Mouse (Mus musculus): ENCODE data around the gene Chst12. TPM values are rescaled to one million over a fixed set of nuclear protein-coding genes. Genes with fewer than 3 reads are reported as not detected.
"Not testable (repeated sequence)": the region's sequence is repeated elsewhere in the genome, so short reads cannot be mapped to it uniquely, and the experiment has no call there.

The Chst12 gene
- polyA plus RNA-seq (2014; fragmentation: Nextera tagmentation; extraction: Ambion mirVana) = 9.7 and 10.8 TPM in 2 replicates

DNA sequence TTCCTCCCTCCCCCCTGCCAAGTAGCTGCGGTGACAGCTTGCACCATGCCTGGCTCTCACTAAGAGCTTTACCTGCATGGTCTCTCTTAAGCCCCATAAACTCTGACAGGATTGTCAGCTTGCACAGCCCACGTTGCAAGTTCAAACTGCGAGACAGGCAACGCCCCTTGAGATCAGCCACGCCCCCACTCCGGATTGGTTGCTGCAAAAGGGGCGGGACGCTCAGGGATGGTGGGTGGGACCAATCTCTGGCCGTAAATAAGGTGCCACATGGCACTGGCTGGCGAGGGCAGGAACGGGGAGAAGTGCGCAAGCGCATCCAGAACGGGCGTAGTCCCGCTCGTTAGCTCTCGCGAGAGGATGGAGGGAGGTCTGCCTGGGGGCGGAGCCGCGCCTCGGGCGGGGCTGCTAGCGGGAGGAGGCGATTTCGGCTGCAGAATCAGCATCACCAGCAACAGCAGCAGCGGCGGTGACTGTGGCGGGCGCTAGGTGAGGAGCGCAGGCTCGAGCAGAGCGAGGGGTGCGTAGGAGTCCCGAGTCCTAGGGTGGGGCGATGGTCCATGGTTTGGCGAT lies at the start of gene Chst12:
TSS of gene Chst12 (plus strand) at position 343 of the 573 bp plus-strand sequence.
- ATAC-seq (ENCODE audit: low FRiP score) (peak; percentile 95), DNase-seq (ENCODE audit: low spot score) (peak; percentile 99)
- peaks cover 9% of the 10 kb centered on the region for H3K4me1 ChIP-seq (replicated peaks; ENCODE audit: control insufficient read depth, insufficient read depth, low read length)
- peak within 1 kb of the TSS; percentile 60 for H3K4me2 ChIP-seq (replicated peaks; ENCODE audit: low read depth, low read length)
- no peaks in the 10 kb centered on the region for H3K36me3 ChIP-seq (ENCODE audit: control insufficient read depth, insufficient read depth, low read length)
- no peaks in the 10 kb centered on the region for H3K27me3 ChIP-seq (ENCODE audit: control insufficient read depth, insufficient read depth, low read length)
- no peaks in the 10 kb centered on the region for H3K9me3 ChIP-seq (ENCODE audit: control insufficient read depth, low read length)
- peak within 1 kb of the TSS; percentile 51; the same call in 1 of the 2 replicates for H3K27ac ChIP-seq (ENCODE audit: low read depth, low read length)
- WGBS = under 1% methylated on average over 38 of the region's 38 CpGs
- peak within 1 kb of the TSS; percentile 56 for H3K4me3 ChIP-seq (ENCODE audit: low read depth, low read length)
- H3K9ac ChIP-seq (ENCODE audit: low read depth, low read length) = peak within 1 kb of the TSS; percentile 74

DNA sequence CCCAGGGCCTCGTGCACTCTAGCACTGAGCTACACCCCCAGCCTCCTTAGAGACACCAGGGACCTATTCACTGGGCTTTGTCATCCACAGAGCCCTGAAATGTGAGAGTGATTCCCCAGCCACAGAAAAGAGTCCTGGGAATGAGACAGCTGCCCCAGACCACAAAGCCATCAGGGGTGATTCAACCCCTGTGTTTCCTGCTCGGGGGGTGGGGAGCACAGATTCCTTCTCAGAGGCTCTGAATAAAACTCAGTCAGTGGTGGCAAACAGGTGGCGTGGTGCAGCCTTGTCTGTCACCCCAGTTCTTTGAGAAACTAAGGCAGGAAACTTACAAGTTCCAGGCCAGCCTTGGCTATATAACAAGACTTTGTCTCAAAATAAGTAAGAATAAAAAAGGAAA lies 43.9 kb upstream of the Chst12 start:
- H3K27me3 ChIP-seq (ENCODE audit: control insufficient read depth, insufficient read depth, low read length) = no peaks in the 10 kb centered on the region
- 70% methylated on average over 3 of the region's 3 CpGs for WGBS
- no peak for DNase-seq (ENCODE audit: low spot score)
- no peak overlapping the region for H3K4me3 ChIP-seq (ENCODE audit: low read depth, low read length)
- H3K4me2 ChIP-seq (replicated peaks; ENCODE audit: low read depth, low read length) = no peak overlapping the region
- H3K36me3 ChIP-seq (ENCODE audit: control insufficient read depth, insufficient read depth, low read length) = no peaks in the 10 kb centered on the region
- no peaks in the 10 kb centered on the region for H3K4me1 ChIP-seq (replicated peaks; ENCODE audit: control insufficient read depth, insufficient read depth, low read length)
- ATAC-seq (ENCODE audit: low FRiP score) = no peak
- no peak overlapping the region for H3K27ac ChIP-seq (ENCODE audit: low read depth, low read length)
- H3K9ac ChIP-seq (ENCODE audit: low read depth, low read length) = no peak overlapping the region
- H3K9me3 ChIP-seq (ENCODE audit: control insufficient read depth, low read length) = no peaks in the 10 kb centered on the region

DNA sequence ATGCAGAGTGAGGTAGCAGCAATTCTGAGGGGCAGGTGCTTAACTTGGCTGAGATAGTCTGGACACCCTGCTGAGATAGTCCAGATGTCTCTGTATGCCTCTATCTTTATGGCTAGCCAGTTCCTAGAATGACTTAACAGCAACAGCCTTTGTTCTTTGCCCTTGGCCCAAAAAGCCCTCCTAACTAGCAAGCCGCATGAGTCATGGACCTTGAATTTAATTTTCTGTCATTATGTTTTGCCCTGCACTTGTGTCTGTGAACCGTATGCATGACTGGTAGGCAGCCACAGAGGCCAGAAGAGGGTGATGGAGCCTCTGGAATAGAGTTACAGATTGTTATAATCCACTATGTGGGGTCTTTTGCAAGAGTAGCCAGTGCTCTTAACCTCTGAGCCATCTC lies 42.2 kb upstream of the Chst12 start:
- H3K9ac ChIP-seq (ENCODE audit: low read depth, low read length); H3K27me3 ChIP-seq (ENCODE audit: control insufficient read depth, insufficient read depth, low read length); H3K36me3 ChIP-seq (ENCODE audit: control insufficient read depth, insufficient read depth, low read length); ATAC-seq (ENCODE audit: low FRiP score); H3K4me3 ChIP-seq (ENCODE audit: low read depth, low read length); H3K4me1 ChIP-seq (replicated peaks; ENCODE audit: control insufficient read depth, insufficient read depth, low read length); H3K9me3 ChIP-seq (ENCODE audit: control insufficient read depth, low read length); H3K27ac ChIP-seq (ENCODE audit: low read depth, low read length); DNase-seq (ENCODE audit: low spot score); H3K4me2 ChIP-seq (replicated peaks; ENCODE audit: low read depth, low read length): not testable (repeated sequence)
- 90% methylated on average over 2 of the region's 2 CpGs for WGBS

DNA sequence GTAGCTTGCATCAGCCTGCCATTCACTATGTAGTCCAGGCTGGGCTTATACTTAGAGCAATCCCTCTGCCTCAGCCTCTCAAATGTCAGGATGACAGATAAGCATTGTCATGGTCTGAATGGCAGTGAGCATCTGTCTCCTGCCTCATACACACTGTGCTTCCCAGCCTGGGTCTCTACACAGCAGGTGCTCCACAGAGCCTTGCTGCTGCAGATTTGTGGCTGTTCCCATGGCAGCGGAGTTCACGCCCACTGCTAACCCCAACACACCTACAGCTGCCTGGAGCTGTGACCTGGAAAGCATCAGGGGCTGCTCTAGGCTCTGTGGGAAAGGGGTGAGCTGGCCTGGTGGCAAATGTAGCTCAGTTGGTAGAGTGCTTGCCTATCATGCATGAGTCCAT lies 40.4 kb upstream of the Chst12 start:
- Histone ChIP-seq H3K4me1 (replicated peaks; ENCODE audit: control insufficient read depth, insufficient read depth, low read length) (no peaks in the 10 kb centered on the region), H3K9me3 (ENCODE audit: control insufficient read depth, low read length) (no peaks in the 10 kb centered on the region), H3K4me2 (replicated peaks; ENCODE audit: low read depth, low read length) (no peak overlapping the region), H3K27me3 (ENCODE audit: control insufficient read depth, insufficient read depth, low read length) (no peaks in the 10 kb centered on the region), H3K4me3 (ENCODE audit: low read depth, low read length) (no peak overlapping the region), H3K27ac (ENCODE audit: low read depth, low read length) (no peak overlapping the region), H3K36me3 (ENCODE audit: control insufficient read depth, insufficient read depth, low read length) (no peaks in the 10 kb centered on the region), H3K9ac (ENCODE audit: low read depth, low read length) (no peak overlapping the region)
- DNase-seq (ENCODE audit: low spot score) (no peak), ATAC-seq (ENCODE audit: low FRiP score) (no peak)
- WGBS = 74% methylated on average over 2 of the region's 2 CpGs

DNA sequence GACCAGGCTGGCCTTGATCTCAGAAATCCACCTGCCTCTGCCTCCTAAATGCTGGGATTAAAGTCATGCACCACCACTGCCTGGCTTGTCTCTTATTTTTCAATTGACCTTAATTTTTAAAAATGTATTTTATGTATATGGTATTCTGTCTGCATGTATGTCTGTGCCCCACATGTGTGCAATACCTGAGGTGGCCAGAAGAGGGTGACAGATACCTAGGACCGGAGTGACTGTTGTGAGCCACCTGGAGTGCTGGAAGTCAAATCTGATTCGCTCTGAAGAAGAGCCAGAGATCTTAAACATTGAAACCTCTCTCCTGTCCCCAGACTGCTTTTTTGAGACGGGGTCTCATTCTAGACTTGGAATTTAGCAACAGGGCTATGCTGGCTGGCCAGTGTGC lies 33.0 kb upstream of the Chst12 start:
- Histone ChIP-seq H3K9me3 (ENCODE audit: control insufficient read depth, low read length) (no peaks in the 10 kb centered on the region), H3K4me3 (ENCODE audit: low read depth, low read length) (no peak overlapping the region), H3K27ac (ENCODE audit: low read depth, low read length) (no peak overlapping the region), H3K9ac (ENCODE audit: low read depth, low read length) (no peak overlapping the region), H3K27me3 (ENCODE audit: control insufficient read depth, insufficient read depth, low read length) (no peaks in the 10 kb centered on the region), H3K4me2 (replicated peaks; ENCODE audit: low read depth, low read length) (no peak overlapping the region), H3K4me1 (replicated peaks; ENCODE audit: control insufficient read depth, insufficient read depth, low read length) (no peaks in the 10 kb centered on the region), H3K36me3 (ENCODE audit: control insufficient read depth, insufficient read depth, low read length) (no peaks in the 10 kb centered on the region)
- ATAC-seq (ENCODE audit: low FRiP score) (no peak), DNase-seq (ENCODE audit: low spot score) (no peak)
- WGBS = 80% methylated on average over 3 of the region's 3 CpGs

DNA sequence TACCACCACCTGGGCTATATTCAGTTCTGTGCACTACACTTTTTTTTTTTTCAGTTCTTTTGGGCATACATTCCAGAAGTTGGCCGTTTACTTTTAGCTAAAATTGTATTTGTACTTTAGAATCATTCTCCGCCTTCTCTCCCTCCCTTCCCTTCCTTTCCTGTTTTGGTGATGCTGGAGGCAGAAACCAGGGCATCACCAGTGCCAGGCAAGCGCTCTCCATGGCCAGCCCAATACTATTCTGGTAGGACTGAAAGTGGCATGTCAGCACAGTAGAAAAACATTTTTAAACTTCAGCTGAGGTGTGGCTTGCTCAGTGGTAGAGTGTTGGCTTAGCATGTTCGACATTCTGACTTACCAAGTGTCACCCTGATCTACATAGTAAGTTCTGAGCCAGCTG lies 23.9 kb upstream of the Chst12 start:
- no peak for DNase-seq (ENCODE audit: low spot score)
- Histone ChIP-seq H3K9me3 (ENCODE audit: control insufficient read depth, low read length) (no peaks in the 10 kb centered on the region), H3K27me3 (ENCODE audit: control insufficient read depth, insufficient read depth, low read length) (no peaks in the 10 kb centered on the region), H3K36me3 (ENCODE audit: control insufficient read depth, insufficient read depth, low read length) (no peaks in the 10 kb centered on the region), H3K4me1 (replicated peaks; ENCODE audit: control insufficient read depth, insufficient read depth, low read length) (no peaks in the 10 kb centered on the region), H3K9ac (ENCODE audit: low read depth, low read length) (no peak overlapping the region), H3K27ac (ENCODE audit: low read depth, low read length) (no peak overlapping the region), H3K4me2 (replicated peaks; ENCODE audit: low read depth, low read length) (no peak overlapping the region), H3K4me3 (ENCODE audit: low read depth, low read length) (no peak overlapping the region)
- WGBS = 82% methylated on average over 4 of the region's 4 CpGs
- ATAC-seq (ENCODE audit: low FRiP score) = no peak

DNA sequence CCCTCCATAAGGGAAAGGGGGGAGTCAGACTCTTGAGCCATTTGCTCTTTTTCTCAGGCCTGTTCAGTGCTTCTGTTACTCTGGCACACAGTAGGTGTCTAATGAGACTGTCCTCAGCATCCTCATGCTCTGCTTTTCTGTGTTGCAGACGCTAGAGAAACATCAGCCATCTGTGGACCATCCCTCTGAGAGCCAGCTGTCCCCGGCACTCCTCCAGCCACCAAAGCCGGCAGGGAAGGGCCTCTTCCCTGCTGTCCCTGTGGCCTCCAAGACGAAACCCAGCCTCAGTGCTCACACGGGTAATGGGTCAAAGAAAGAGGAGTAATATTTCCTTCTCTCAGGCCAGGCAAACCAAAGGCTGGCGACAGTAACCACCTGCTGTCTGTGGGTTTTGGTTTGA lies 14.2 kb upstream of the Chst12 start:
- WGBS = 57% methylated on average over 6 of the region's 6 CpGs
- DNase-seq (ENCODE audit: low spot score) (no peak), ATAC-seq (ENCODE audit: low FRiP score) (no peak)
- Histone ChIP-seq H3K27ac (ENCODE audit: low read depth, low read length) (no peak overlapping the region), H3K36me3 (ENCODE audit: control insufficient read depth, insufficient read depth, low read length) (no peaks in the 10 kb centered on the region), H3K9ac (ENCODE audit: low read depth, low read length) (no peak overlapping the region), H3K4me2 (replicated peaks; ENCODE audit: low read depth, low read length) (no peak overlapping the region), H3K27me3 (ENCODE audit: control insufficient read depth, insufficient read depth, low read length) (no peaks in the 10 kb centered on the region), H3K4me3 (ENCODE audit: low read depth, low read length) (no peak overlapping the region), H3K9me3 (ENCODE audit: control insufficient read depth, low read length) (no peaks in the 10 kb centered on the region), H3K4me1 (replicated peaks; ENCODE audit: control insufficient read depth, insufficient read depth, low read length) (no peaks in the 10 kb centered on the region)

DNA sequence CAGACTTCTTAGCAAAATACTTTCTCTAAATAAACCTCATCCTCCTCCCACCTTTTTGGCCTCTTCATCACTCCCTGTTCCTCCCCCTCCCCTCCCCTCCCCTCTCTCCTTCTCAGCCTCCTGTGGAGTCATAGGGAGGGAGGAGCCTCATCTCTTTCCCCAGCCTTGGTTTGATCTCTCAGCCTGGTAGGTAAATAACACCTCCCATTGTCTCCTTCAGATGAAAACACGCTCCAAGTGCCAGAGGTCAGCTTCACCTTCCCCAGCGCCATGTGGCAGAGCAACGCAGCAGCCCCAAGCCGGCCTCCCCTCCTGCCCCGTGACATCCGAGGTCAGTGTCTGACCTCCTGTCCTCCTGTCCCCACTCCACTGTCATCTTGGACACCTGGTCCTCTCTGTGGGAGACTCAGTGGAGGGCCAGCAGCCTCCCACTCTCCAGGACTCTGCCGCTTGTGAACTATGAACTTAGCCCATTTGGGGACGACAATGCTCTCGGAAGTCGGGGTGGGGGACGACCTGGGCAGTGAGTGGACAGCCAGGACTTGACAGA lies 12.6 kb upstream of the Chst12 start:
- H3K36me3 ChIP-seq (ENCODE audit: control insufficient read depth, insufficient read depth, low read length) = no peaks in the 10 kb centered on the region
- no peaks in the 10 kb centered on the region for H3K9me3 ChIP-seq (ENCODE audit: control insufficient read depth, low read length)
- no peaks in the 10 kb centered on the region for H3K4me1 ChIP-seq (replicated peaks; ENCODE audit: control insufficient read depth, insufficient read depth, low read length)
- no peak overlapping the region for H3K4me3 ChIP-seq (ENCODE audit: low read depth, low read length)
- no peak overlapping the region for H3K9ac ChIP-seq (ENCODE audit: low read depth, low read length)
- DNase-seq (ENCODE audit: low spot score) = no peak
- ATAC-seq (ENCODE audit: low FRiP score) = no peak
- WGBS = 26% methylated on average over 11 of the region's 11 CpGs
- no peak overlapping the region for H3K4me2 ChIP-seq (replicated peaks; ENCODE audit: low read depth, low read length)
- H3K27ac ChIP-seq (ENCODE audit: low read depth, low read length) = no peak overlapping the region
- no peaks in the 10 kb centered on the region for H3K27me3 ChIP-seq (ENCODE audit: control insufficient read depth, insufficient read depth, low read length)

- Histone ChIP-seq H3K4me1 (replicated peaks; ENCODE audit: control insufficient read depth, insufficient read depth, low read length) (no peaks in the 10 kb centered on the region), H3K27me3 (ENCODE audit: control insufficient read depth, insufficient read depth, low read length) (no peaks in the 10 kb centered on the region), H3K27ac (ENCODE audit: low read depth, low read length) (no peak overlapping the region), H3K4me3 (ENCODE audit: low read depth, low read length) (no peak overlapping the region), H3K4me2 (replicated peaks; ENCODE audit: low read depth, low read length) (no peak overlapping the region), H3K36me3 (ENCODE audit: control insufficient read depth, insufficient read depth, low read length) (no peaks in the 10 kb centered on the region), H3K9ac (ENCODE audit: low read depth, low read length) (no peak overlapping the region), H3K9me3 (ENCODE audit: control insufficient read depth, low read length) (no peaks in the 10 kb centered on the region)
- DNase-seq (ENCODE audit: low spot score) (no peak), ATAC-seq (ENCODE audit: low FRiP score) (no peak)
- WGBS = 82% methylated on average over 6 of the region's 6 CpGs
Observed at GRCm38 (mm10) chr5:140498176-140498575, 7.2 kb upstream of the Chst12 start.
